Mouse (Mus musculus) c-Kit-positive CD71-positive TER-119-negative erythroid progenitor cells, embryonic 14.5 days (primary cell): ENCODE data around the gene Megf11.
A peak's percentile ranks its signal among the peaks of the same experiment; 100 is the strongest.
"Not testable (repeated sequence)": the region's sequence is repeated elsewhere in the genome, so short reads cannot be mapped to it uniquely, and the experiment has no call there.

Experiments used
- DNase-seq: peaks from one replicate; pipeline ENCODE4 v3.0.0-alpha.2; 2013; ENCODE audit warnings: low read depth

Gene Megf11

DNA sequence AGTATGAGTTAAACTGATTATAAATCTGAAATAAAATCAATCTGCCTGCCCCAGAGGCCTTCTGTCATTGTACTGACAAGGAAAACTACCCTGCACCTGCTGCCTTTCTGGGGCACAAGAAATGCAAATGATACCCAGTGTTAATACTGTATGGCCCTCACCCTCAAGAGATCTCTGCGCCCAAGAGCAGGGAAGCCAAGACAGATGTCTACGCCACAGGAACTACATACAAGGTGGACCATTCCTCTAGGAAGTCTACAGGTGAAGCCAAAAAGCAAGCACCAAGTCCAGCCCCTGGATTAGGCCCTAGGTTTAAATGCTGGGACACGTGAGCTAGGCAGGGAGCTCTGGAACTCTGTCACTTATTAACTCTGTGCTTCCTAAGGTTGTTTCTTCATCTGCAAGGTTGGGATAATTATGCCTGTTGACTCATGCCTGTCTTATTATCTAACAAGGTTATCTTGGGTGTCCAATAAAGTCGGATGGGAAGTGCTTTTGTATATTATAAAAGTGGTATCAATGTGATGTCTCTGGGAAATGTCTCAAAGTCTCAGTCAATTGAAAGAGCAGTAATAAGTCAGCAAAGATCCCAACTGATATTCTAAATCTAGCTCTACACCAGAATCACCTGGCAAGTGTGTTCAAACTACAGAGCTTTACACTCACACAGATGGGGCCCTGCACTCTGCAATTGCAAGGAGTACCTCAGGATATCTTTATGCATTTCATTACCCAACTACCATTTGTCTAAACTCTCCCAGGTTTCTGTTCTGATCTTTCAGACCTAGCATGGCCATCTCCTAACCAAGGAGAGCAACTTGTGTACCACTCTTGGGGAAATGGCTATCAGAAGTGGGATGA, 315.3 kb downstream of the Megf11 start:
- DNase-seq = no peak

DNA sequence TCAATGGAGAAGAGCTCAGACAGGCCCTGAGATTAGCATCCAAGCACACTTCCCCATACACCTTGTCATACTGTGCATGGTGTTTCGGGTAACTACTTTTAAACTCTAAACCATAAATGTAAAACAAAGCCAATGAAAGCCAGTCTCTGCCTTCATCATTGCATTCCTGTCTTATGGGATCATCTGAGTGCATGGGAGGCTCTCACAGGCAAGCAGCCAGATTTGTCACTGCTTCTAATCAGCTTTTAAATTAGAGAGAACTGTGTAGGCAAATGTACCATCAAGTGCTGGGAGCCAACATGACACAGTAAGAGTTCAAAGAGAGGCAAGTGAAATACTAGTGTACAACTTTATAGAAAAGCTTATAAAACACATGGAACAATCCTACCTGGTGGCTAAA, 316.2 kb downstream of the Megf11 start:
- DNase-seq = no peak

DNA sequence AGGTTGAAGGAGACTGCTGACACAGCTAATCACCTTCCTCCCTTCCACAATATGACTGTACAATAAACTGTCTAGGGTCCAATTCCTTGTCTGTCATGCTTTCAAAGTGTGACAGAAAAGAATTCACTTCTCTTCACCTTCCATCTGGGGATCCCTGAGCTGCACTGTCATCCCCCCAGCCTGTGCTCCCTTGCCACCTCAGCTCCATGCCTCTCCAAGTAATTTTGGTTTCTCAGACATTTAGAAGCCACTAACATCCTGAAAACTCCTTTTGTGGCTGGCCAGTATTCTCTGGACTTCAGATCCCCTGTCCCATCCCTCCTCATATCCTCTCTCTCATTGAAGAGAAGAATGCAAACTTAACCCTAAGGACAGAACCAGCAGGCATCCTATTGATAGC, 317.0 kb downstream of the Megf11 start:
- no peak for DNase-seq

DNA sequence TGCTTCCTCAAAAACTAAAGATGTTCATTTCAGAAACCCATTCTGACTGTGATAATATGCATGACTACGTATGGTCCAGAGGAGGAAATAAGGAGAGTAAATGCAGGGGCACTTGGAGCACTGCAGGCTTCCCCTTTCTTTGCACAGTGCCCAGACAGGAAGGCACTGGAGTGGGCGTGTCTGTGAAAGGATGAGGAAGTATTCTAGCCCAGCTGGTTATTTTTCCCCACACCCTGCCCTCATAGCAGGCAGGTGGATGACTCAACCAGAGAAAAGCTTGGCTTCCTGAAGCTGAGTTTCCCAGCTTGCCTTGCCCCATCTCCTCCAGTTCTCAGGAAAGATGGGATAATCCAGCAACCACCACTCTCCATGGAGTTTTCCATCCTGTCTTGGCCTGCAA, 317.5 kb downstream of the Megf11 start:
- DNase-seq = no peak

DNA sequence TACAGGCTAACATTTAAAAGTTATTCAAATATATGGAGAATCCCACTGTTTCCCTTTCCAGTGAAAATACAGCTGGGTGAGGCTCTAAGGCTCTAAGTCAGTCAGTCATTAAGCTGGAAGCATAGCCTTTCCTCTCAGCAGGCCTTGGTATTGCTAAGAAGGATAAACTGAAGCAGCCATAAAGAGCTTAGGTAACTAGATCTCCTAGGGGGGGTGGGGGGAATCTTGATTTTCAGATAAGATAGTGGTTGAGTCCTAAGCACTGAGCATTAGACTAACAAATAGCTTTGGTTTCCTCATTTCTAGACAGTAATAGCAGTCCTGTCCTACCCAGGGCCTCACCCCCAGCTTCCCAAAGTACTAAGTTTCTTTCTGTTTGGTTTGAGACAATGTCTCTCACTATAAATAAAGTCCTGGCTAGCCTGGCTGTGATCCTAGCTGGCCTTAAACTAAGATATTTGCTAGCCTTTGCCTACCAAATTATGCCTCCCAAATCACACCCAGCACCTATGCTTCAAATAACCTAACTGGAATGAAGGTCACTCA, 318.1 kb downstream of the Megf11 start:
- DNase-seq = no peak

DNA sequence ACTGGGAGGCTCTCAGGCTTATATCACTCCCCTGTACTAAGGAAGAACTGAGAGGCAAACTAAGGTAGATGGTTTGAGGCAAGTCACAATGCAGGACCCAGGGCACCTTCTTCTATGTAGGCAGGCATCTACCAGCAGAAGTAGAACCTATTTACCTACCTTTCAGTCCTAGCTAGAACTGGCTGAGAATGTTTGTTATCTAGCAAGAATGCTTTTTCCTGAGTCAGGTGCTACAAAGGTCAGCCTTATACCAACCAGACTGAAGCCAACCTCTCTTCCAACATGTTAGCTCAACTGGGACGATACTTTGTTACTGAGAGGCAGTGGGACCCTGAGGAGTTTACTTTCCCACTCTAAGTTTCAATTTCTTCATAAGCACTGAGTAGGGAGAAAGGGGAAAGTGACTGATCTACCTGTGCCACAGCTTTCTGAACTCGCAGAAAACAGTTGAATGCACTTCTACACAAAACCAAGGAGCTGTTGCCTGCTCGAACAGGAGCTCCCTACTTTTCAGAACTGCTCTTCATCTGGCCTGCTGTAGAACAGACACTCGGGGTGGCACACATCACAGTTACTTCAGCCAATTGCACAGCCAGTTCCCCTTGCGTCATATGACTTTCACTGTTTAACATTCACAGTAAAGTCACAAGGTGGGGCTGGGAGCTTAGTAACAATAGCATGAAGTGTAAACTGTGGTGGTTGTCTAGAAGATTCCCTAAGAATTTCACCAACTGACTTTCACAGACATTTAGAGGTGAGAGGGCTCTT, 318.8 kb downstream of the Megf11 start:
- no peak for DNase-seq

DNA sequence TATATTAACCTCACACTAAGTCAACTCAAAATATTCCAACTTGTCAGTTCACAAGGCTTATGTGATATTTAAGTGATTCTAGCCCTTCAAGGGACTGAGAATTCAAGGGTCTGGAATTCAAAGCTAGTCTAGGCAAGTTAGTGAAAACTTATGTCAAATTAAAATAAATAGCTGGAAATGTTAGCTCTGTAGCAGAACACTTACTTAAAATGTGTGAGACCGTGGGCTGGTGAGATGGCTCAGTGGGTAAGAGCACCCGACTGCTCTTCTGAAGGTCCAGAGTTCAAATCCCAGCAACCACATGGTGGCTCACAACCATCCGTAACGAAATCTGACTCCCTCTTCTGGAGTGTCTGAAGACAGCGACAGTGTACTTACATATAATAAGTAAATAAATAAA, 324.9 kb downstream of the Megf11 start:
- not testable (repeated sequence) for DNase-seq

GRCm38 (mm10) chr9:64719526-64720163, 334.2 kb downstream of the Megf11 start:
- no peak for DNase-seq

DNA sequence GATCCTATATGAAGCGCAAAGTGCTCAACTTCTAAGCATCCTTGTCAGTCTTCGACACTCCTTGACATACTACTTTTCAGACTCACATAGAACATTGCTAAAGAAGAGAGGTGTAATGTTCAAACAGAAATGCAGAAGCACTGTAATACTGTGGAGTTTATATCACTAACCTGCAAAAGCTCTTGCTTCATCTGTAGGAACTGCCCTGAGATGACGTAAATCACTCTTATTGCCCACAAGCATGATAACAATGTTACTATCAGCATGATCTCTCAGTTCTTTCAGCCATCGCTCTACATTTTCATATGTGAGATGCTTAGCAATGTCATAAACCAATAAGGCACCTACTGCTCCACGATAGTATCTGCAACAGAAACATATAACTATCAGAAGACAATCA, 341.0 kb downstream of the Megf11 start:
- DNase-seq = no peak

DNA sequence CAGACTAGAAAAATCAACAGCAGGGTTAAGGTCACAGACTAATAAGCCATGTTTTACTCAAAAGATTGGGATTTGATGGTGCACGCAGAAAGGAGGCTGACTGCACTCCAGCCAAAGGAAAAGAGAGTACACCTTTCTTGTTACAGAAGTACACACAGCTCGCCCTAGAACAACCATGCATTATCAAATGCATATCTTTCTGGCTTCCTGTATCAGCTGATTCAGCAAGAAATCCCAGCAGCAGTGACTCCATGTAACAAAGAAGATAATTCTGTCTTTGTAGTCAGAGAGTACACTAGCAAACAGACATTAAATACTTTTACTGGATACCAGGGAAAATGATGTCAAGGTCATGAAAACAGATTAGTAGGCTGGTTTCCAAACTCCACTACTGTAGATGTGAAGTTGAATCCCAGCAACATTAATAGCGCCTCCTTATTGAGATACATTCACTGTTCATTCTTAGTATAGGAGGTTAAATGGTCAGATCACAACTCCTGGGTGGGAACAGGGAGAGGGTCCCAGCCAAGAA, 345.7 kb downstream of the Megf11 start:
- no peak for DNase-seq

- DNase-seq = no peak
These were observed 348.7 kb downstream of the Megf11 start for GRCm38 (mm10) chr9:64734166-64734565.

GRCm38 (mm10) chr9:64734992-64735391, 349.6 kb downstream of the Megf11 start:
- not testable (repeated sequence) for DNase-seq

- peak; percentile 40 for DNase-seq
These were observed 350.7 kb downstream of the Megf11 start for GRCm38 (mm10) chr9:64736076-64736638.

GRCm38 (mm10) chr9:64736639-64737405, 351.4 kb downstream of the Megf11 start:
- peak; percentile 63 for DNase-seq

DNA sequence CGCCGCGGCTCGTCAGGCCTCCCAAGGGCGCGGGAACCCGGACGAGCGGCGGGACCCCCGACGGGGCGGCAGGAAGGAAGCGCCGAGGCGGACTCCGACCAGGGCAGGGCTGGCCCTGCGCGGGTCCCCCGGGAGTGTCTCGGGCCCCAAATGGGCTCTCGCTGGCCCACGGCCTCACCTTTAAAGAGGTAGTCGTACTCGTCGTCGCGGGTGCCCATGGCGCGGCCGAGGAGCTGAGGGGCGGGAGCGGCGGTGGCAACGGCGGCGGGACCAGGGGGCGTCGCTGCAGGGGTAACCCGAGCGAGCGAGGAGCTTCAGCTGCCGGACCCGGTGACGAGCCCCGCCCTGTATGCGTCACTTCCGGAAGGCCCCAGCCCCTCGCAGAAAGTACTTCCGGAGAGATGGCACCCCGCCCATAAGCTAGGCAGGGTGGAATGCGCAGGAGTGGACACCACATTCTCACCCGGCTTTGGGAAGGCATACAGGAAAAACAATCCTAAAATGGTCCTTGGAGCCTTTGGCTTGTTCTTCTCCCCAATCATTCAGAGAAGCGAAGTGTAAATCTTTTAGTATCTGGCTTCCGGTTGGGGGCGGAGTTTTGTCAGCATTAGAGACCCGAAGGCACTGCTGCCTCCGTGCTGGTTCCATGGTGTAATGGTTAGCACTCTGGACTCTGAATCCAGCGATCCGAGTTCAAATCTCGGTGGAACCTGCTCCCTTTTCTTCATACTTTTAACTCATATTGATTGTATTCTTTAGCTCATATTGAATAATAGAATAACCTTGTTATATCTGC, 352.2 kb downstream of the Megf11 start, which contains the start of gene Rab11a:
Rab11a (minus strand) TSS at position 353 of the 796 bp plus-strand sequence.
- DNase-seq = peak; percentile 91

DNA sequence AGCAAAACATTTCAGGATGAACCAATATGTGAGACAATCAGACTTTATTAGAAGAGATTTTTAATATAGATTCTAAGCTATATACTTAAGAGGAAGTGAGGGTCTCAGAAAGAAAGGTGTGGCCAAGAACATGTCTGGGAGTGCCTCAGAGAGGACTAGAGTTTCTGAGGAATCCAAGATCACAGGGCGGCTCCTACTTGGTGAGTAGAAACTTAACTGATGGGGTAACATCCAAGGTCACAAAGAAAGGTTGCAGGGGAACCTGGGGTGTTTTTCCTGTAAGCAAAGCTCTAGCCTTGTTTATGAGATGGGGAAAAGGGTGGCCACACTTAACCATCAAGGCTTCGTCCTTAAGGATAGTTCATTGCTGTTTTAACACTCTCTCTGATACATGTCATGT, 353.6 kb downstream of the Megf11 start:
- DNase-seq = no peak

DNA sequence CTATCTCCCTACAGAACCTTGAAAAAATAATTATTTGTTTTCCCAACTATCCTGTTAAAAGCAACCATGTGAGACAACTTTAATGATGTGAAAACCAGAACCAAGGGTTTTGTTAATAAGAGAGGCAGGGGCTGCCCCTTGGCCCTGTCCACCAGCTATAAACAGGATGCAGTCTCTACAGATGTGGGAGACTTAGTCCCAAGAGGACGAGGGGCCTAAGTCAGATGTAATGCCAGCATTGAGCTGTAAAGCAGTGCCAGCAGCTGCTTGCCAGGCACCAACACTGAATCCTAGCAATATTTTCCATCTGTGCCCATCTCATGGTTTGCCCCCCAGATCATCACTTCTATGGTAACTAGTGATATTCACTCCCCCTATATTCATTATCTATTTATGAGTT, 357.0 kb downstream of the Megf11 start:
- DNase-seq = no peak

DNA sequence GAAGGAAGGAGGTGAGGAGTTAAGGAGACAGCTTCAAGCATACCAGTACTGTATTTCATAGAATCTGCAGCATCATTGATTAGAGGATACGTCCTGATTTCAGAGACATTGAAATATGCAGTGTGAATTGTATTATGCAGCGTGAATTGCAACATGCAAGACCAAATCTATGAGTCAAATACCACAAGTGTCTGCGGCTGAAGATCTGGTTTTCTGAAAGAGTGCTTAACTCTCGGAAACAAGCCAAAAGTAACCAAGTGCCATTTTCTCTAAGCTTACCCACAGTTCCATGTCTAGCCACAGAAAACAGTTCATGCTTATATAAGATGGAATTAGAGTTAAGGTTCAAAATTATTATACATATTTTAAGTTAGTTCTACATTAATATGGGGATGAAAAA, 362.3 kb downstream of the Megf11 start:
- no peak for DNase-seq

GRCm38 (mm10) chr9:64749314-64749713, 363.9 kb downstream of the Megf11 start:
- DNase-seq = no peak

- DNase-seq = no peak
These were observed 367.1 kb downstream of the Megf11 start for GRCm38 (mm10) chr9:64752575-64752974.
